Mouse (Mus musculus) gastrocnemius, postnatal 4 days (tissue): ENCODE results near the gene Ndufs1. TPM values are rescaled to one million over a fixed set of nuclear protein-coding genes. Genes with fewer than 3 reads are reported as not detected.
A peak's percentile ranks its signal among the peaks of the same experiment; 100 is the strongest.

Experiments used
- DNase-seq, 2 experiments: peaks; one replicate each; pipeline ENCODE4 v3.0.0; 2021 to 2022; ENCODE audit warnings: low spot score in 2 of 2, mixed read lengths in 2 of 2
- microRNA-seq: library from miRNA; unstranded; fragments of <30 nt; microRNA quantifications from one replicate; pipeline ENCODE4 v1.2.0, GENCODE M21; 2021
- total RNA-seq, 2 experiments: library from RNA; stranded (reverse); gene quantifications; 2 replicates each; pipeline ENCODE4 v1.2.3; 2021

Ndufs1 gene
- total RNA-seq, 2 experiments from 2014 or later, result 227 to 231 TPM

- DNase-seq, result no peak
Observed at GRCm38 (mm10) chr1:63122005-63122404, 54.6 kb downstream of the Ndufs1 start.

DNA sequence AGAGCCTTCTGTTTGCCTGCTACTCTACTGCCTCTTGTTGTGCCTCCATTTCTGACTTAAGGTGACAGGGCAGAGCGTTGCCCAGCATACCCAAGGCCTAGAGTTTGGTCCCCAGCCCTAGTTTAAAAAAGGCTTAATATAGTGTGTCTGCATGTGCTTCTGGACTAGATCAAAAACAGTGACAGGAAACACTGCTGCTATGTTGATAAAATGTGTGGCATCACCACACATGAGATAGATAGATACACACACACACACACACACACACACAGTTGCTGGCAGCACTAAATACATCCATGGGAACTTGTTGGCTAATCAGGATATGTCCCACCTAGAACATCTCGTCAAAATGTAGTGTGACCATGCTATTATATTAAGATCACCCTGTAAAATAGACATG is 56.3 kb downstream of the Ndufs1 start:
- DNase-seq, result no peak

DNA sequence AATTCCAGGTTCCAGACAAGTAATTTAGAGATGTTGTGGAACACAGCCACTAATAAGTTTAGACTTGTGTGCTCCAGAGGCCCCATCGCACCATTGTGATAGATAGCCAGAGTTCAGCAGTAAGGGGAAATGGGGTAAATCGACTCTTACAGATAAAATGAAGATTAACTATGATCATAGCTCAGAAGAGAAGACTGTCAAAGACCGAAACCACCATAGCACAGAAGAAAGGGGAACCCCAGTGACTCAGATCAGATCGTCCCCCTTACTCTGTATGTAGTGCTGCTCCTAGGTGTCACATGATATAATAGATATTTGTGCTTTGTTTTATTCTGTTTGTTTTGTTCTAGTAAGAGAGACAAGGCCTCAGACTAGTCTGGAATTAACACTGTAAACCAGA is 57.0 kb downstream of the Ndufs1 start:
- no peak for DNase-seq

GRCm38 (mm10) chr1:63115540-63115939 is 61.1 kb downstream of the Ndufs1 start:
- DNase-seq, result no peak

DNA sequence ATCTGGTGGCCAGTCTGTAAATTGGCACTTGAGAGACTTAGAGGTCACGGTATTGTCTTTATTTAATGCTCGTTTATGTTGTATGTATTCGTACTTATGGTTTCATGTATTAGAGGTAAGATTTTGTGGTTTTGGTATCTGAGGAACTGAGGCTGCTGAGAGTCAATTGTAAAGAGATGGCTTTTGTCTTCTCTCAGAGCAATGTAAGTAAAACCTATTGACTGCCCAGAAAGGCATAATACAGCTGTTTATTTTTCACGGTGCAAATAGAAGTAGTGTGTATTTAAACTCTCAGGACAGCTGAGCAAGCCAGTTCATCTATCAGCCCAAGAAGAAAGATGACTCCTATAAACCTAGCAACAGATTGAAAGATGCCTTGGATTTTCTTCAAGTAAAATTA is 61.5 kb downstream of the Ndufs1 start:
- no peak for DNase-seq

- DNase-seq, result peak; percentile 62 to 79
Observed at GRCm38 (mm10) chr1:63114136-63114781, 62.4 kb downstream of the Ndufs1 start, which contains the start of gene Ino80d. Gene Ino80d (minus strand): TSS chr1:63114667.

- DNase-seq, result peak; percentile 53 to 65
Observed at GRCm38 (mm10) chr1:63113274-63114135, 63.1 kb downstream of the Ndufs1 start.

GRCm38 (mm10) chr1:63112865-63113261 is 63.8 kb downstream of the Ndufs1 start:
- DNase-seq, result peak; percentile 20 to 37

- no peak for DNase-seq
Observed at GRCm38 (mm10) chr1:63112151-63112864, 64.3 kb downstream of the Ndufs1 start.

DNA sequence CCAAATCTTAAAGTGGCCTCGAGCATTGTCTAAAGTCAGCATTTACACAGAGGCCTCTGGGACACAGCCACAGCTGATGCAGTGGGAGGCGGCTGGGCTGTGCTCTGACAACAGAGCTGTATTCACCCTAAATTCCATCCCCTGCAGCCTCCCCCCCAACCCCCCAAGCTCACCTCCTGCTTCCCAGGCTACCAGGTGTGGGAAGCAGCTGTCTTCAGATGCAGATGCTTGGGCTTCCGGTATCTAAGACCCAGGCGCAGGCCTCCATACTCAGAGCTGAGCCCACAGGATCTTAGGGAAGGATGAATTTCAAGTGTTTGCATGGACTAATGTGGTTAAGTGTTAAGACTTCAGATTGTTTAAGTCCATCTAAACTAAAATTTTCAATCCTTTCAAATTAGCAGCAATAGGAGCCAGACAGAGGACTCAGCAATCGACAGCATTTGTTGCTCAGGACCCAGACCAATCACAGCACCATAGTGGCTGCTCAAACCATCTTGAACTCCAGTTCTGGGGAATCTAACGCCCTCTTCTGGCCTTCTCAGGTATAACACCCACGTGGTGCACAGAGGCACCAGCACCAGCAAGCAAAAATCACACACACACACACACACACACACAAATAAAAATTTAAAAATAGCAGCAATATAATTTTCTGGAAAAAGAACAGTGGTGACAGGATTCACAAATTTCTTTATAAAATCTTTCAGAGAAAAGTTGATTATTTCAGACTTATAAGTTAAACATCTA is 65.9 kb downstream of the Ndufs1 start:
- peak; percentile 19 to 45 for DNase-seq

- DNase-seq, result no peak
Observed at GRCm38 (mm10) chr1:63107614-63108327, 68.9 kb downstream of the Ndufs1 start.

DNA sequence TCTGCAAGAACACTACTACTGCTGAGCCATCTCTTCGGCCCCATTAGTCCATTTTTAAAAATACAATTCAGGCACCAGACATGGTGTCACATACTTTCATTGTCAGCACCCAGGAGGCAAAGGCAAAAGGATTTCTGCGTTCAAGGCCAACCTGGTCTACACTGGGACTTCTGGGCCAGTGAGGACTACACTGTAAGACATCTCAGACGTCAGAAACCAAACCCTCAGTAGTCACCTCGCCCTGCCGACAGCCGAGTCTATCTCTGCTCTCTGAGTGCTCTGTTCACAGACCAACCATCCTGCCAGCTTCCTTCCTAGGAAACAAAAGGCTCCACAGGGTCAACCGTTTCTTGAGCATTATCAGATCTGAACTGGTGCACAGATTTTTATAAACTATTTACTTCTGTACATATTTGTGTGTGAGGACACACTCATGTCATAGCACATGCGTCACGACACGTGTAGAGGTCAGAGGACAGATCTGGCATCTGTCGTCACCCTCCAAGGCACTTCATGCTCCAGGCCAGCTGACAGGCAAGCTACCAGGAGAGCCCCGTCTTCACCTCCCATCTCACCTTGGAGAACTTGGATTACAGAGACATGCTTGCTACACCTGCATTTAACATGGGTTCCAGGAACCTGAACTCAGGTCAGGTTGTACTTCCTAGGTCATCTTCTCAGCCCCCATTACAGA is 73.7 kb downstream of the Ndufs1 start:
- no peak for DNase-seq

DNA sequence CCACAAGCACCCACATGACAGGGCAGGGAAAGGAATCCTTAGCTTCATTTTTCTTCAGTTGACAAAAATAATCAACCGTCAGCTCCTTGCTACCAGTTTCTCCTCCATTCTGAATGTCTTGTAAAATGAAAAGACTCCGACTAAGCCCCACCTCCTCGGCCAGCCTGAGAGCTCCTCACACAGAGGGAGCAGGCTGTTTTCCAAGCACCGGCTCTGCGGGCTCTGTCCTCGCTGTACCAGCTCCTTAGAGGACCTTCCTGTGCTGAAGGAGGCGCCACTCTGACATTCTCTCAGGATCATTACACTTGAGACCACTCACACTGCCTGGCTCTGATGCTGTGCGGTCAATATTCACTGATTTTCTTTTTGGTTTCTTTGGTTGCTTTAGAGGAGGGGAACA is 76.4 kb downstream of the Ndufs1 start:
- no peak for DNase-seq

- no peak for DNase-seq
Observed at GRCm38 (mm10) chr1:63098831-63099230, 77.8 kb downstream of the Ndufs1 start.

DNA sequence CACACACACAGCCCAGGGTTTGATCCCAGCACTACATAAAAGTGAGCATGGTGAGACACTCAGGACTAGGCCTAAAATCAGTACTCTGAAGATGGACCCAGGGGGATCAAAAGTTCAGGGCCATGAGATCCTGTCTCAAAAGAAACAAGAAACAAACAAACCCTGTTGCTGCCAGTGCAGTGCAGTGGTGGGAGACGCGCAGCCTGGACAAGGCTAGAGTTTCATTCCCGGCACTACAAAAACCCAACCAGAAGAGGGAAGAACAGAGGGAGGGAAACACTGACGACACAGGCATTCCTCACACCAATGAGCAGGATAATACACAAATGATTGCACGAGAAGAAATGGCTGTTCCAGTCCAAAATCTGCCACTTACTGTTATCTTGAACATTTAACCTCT is 80.6 kb downstream of the Ndufs1 start:
- no peak for DNase-seq

Small RNAs within 50 kb of the gene (microRNA-seq; reads per million reads assigned to microRNA genes)
- gene Gm24557 (not detected), gene Gm27512 (not detected)

Other genes starting within 250 kb of the Ndufs1 start
- 10 to 100 TPM; 26.5 to 26.6 TPM for gene Ino80d, start 62.2 kb downstream of the Ndufs1 start, total RNA-seq
- gene Eef1b2, start within 50 bp of the Ndufs1 start, total RNA-seq, result 1,000 to 10,000 TPM in 1 of 2 experiments, 100 to 1,000 TPM in 1; 924 to 1,008 TPM
- gene Gpr1, start 37.7 kb upstream of the Ndufs1 start, total RNA-seq, result under 1 TPM; 0.57 to 0.59 TPM
- 100 to 1,000 TPM; 104 to 134 TPM for gene Zdbf2, start 96.4 kb upstream of the Ndufs1 start, total RNA-seq